Mouse (Mus musculus) gastrocnemius, postnatal 14 days (tissue): ENCODE measurements at regions not wholly inside any gene's neighbourhood (a gene's known extent, or its start where the extent isn't known, plus 50 kb on each side); places are given as distances from the start of the nearest gene placed in this dataset.
"Not testable (repeated sequence)": the region's sequence is repeated elsewhere in the genome, so short reads cannot be mapped to it uniquely, and the experiment has no call there.

Experiments
- DNase-seq: peaks from one replicate; pipeline ENCODE4 v3.0.0; 2021; ENCODE audit warnings: mixed read lengths
- intact Hi-C: fragments of 180-260 bp; cut with DNase I; formaldehyde crosslinking; loops from one replicate; pipeline ENCODE4 v1.15.1; 2025; ENCODE audit warnings: low total_unique reads

DNA sequence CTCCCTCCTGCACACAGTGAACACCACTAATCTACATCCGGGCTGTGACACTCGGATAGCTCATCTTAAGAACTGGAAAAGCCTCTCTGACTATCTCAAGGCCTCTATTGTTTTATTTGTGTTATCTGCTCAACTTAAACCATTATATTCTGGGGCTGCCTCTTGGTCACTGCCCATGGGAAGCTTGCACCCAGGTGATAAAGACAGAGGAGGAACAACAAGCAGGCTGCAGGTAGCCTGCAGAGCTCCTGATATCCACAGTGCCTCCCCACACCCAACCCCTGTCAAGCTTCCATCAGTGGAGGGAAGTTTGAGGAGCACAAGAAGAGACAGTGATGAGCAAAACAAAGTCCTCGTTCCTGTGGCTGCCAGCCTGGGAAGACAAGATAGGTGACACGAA is 467.0 kb upstream of the Smim15 start:
- intact Hi-C loops: no loop called here
- no peak for DNase-seq

GRCm38 (mm10) chr13:107576701-107577100 is 467.5 kb upstream of the Smim15 start:
- no peak for DNase-seq
- intact Hi-C loops: no loop called here

GRCm38 (mm10) chr13:107575025-107575424 is 469.2 kb upstream of the Smim15 start:
- intact Hi-C loops: no loop called here
- DNase-seq: no peak

- no peak for DNase-seq
- intact Hi-C loops: no loop called here
Measured at GRCm38 (mm10) chr13:107573499-107574355, 470.5 kb upstream of the Smim15 start.

DNA sequence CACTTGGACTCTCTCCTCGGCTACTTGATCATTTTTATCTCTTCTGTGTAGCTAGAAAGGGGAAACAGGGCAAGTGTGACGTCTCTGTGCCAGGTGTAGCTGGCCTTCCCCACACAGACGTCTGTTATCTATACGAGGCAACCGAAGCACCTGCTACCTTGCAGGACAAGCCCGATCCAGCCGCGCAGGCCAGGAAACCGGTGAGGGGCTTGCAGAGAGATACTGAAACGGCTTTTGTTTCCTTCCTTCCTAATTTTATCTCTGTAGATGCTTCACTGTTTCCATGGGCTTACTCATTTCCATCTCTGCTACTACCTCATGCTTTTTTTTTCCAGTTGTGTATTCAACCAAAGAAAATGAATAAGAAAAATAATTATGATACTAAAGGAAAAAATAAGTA is 472.7 kb upstream of the Smim15 start:
- no peak for DNase-seq
- intact Hi-C loops: no loop called here

GRCm38 (mm10) chr13:107569477-107569876 is 474.8 kb upstream of the Smim15 start:
- DNase-seq: no peak
- intact Hi-C loops: no loop called here

DNA sequence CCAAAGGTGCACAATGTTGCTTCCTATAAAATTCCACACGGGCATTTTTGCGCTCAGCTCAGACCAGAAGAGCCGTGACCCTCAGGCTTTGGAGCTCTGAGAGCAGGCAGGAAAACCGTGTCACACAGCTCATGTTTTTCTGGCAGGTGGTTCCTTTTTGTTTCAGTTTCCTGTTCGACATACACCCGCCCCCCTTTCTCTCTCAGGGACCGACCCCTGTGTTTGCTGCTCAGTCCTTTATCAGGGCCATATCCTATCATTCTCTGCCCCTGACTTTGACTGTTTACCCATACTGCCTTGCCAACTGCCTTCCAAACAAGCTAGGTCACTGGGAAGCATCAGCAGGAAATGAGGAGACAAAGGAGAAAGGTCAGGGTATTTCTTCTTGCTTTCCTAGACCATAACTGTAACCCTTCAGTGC is 475.5 kb upstream of the Smim15 start:
- DNase-seq: no peak
- intact Hi-C loops: no loop called here

- intact Hi-C loops: no loop called here
- DNase-seq: no peak
Measured at GRCm38 (mm10) chr13:107562463-107562862, 481.8 kb upstream of the Smim15 start.

DNA sequence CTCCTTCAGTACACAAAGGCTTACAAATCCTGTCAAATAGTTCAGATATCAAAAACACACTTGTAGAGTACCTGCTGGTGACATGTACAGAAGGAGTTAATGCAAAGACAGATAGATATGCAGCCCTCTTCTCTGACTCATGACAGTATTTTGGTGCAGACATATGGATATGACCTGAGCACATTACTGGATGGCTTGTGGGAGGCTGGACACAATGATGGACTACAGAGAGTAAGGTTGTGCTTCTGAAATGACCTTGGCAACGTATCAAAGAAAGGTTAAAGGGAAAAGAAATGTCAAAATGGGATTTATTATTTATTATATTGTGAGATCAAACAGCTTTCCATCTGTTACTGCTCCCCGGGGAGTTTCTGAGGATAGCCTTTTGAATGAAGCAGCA is 482.7 kb upstream of the Smim15 start:
- intact Hi-C loops: no loop called here

DNA sequence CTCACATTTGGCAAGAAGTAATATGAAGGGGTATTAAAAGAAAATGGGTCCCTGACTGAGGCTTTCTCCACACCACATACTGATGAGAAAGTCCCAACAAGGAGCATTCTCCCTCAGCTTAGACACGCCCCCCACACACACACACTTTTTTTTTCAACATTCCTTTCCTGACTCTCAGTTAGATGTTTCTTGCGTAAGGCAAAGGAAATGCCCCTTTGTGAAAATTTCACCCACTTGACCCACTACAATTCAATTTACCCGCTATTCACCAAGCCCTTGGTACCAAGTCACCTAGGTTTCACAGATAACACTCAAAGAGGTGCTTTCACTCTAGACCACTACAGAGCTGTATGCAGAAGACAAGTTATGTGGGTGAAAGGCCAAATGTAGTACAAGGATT is 488.3 kb upstream of the Smim15 start:
- intact Hi-C loops: no loop called here
- DNase-seq: no peak

More for the DNA sequence above, 482.7 kb upstream of the Smim15 start:
- no peak for DNase-seq

DNA sequence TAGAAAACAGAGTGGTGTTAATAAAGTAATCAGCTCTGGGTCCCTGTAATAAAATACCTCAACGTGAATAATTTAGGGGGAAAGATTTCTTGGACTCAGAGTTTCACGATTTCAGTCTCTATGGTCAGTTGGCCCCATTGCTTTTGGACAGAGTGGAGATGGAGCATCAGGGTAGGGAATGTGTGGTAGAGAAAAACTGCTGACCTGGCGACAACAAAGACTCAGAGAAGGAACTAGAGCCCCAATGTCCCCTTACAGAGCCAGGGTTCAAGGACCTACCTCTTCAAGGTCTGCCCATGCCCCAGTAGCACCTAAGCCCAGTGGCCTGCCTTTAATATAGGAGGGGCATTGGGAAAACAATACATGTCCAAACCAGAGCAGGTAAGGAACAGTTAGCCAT is 490.2 kb upstream of the Smim15 start:
- intact Hi-C loops: no loop called here
- DNase-seq: no peak

DNA sequence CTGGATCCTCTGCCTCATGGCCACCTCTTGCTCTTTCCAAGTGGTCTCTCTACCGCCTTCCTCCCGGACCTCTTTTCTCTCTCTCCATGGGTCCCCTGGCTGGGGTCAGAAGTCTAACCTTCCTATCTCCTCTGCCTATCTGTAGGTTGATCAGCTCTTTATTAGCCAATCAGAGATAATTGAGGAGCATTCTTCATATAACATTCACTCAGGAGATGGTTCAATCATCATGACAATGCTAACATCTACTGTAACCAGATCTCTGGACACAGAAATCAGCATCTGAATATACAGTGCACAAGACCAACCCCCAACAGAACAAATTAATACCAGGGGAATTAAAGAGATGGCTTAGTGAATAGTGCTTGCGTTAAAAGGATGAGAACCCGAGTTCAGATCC is 492.1 kb upstream of the Smim15 start:
- intact Hi-C loops: no loop called here
- DNase-seq: no peak

DNA sequence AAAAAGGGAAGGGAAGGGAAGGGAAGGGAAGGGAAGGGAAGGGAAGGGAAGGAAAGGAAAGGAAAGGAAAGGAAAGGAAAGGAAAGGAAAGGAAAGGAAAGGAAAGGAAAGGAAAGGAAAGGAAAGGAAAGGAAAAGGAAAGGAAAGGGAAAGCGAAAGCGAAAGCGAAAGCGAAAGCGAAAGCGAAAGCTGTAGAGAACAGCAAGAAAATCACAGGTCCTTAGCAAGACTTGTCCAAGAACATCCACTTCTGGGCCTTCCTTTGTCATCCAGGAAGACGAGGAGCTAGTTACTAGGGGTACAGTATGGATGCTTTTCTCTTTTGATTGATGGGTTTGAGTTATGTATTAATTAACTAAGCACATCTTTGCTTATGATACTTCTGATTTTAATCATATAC is 494.3 kb upstream of the Smim15 start:
- intact Hi-C loops: not testable (repeated sequence)

DNA sequence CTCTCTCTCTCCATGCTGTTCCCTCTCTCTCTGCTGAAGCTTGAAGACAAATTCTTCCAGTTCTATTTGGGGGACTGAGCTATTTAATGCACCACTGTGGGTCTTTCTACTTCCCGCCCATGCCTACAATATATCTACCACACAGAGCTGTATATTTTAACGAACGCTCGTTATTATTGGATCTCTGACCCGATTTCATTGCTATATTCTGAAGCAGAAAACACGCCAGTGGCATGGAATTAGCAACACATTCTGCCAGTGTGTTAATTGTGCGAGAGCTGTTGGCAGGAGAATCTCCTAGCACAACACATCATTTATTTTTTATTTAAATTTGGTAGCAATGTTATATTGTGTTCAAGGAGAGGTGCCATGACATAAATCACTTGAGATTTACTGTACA is 497.2 kb upstream of the Smim15 start:
- DNase-seq: no peak
- intact Hi-C loops: no loop called here

More for the DNA sequence above, 494.3 kb upstream of the Smim15 start:
- DNase-seq: not testable (repeated sequence)

- intact Hi-C loops: no loop called here
- DNase-seq: no peak
Measured at GRCm38 (mm10) chr13:107546181-107546900, 497.9 kb upstream of the Smim15 start.

- no peak for DNase-seq
- intact Hi-C loops: no loop called here
Measured at GRCm38 (mm10) chr13:107541635-107541955, 502.7 kb upstream of the Smim15 start.

DNA sequence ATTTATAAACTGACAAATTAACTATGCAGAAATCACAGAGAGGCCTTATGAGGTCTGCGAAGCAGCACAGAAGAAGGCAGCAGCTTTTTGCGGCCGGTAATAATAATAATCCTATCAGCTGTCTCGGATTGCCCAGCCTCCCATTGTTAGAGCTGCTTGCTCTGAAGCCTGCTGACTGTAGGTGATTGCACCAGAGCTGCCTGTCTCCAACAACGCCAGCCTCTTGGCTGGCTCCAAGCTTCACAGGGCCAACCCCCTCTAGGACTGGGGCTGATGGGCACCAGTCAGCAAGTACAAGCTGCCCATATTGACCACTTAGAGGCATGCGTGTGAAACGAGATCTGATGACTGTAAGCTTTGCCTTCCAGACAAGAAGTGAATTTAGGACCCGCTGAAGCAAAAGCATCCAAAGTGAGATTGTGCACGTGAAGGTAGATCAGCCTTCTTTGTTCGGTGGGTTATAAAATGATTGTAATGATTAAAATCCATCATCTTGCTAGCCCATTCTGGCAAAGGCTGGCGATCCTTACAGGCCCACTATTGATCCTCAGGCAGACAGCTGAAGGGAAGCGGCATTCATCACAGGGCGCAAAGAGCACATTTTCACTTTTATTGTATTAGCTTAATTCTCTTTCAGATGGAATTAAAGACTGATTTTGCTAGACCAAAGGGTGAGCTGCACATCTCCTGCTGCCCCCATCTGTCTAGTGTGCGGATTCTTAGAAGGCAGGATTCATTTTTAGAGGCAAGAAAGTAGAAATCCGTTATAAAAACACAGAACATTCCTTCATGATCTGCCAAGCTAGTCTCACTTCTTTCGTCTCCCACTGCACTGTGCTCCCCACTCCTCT is 503.2 kb upstream of the Smim15 start:
- DNase-seq: no peak
- intact Hi-C loops: no loop called here

- no peak for DNase-seq
- intact Hi-C loops: no loop called here
Measured at GRCm38 (mm10) chr13:107540305-107540704, 503.9 kb upstream of the Smim15 start.

GRCm38 (mm10) chr13:107539867-107540266 is 504.4 kb upstream of the Smim15 start:
- intact Hi-C loops: no loop called here
- no peak for DNase-seq

DNA sequence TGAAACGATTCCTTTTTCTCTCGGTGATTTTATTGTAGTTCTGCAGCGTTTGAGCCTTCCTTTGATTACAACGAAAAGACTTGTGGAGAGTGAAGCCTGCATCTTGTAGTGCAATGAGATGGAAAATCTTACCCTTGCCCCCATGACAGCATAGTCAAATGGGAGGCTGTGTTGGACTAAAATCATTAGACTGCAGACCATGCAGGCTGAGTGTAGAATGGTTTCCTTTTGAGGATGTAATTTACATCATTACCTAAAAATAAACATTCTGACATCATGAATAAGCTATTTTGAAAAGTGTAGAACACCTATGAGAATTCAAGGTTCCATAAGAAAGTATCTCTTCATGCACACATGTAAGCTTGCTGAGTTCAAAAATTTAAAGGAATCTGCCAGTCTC is 504.9 kb upstream of the Smim15 start:
- no peak for DNase-seq
- intact Hi-C loops: no loop called here
